Mouse (Mus musculus) limb, embryonic 13.5 days (tissue): ENCODE results near the gene Spa17. TPM values are rescaled to one million over a fixed set of nuclear protein-coding genes. Genes with fewer than 3 reads are reported as not detected.
A peak's percentile ranks its signal among the peaks of the same experiment; 100 is the strongest.

Experiments used
- ATAC-seq: fragments of 200-750 bp; cut with Nextera tagmentation; 2 replicates; pipeline ENCODE4 v1.8.0; 2017; ENCODE audit warnings: low read depth, moderate number of reproducible peaks, moderate TSS enrichment; ENCODE audit not compliant: low FRiP score
- H3K27ac ChIP-seq: fragments of 300-500 bp; sonication (generic); 2 replicates; pipeline ENCODE4 v1.5.1; 2015; ENCODE audit warnings: inconsistent platforms, mild to moderate bottlenecking, moderate library complexity
- H3K27me3 ChIP-seq: fragments of 300-500 bp; sonication (generic); 2 replicates; pipeline ENCODE4 v1.6.1; 2015; ENCODE audit warnings: mild to moderate bottlenecking, inconsistent platforms
- H3K36me3 ChIP-seq: fragments of 300-500 bp; sonication (generic); 2 replicates; pipeline ENCODE4 v1.6.1; 2015; ENCODE audit warnings: inconsistent platforms, mild to moderate bottlenecking, moderate library complexity
- H3K4me1 ChIP-seq: fragments of 300-500 bp; sonication (generic); 2 replicates; pipeline ENCODE4 v1.6.1; 2015; ENCODE audit warnings: inconsistent platforms
- H3K4me2 ChIP-seq: fragments of 300-500 bp; sonication (generic); replicated peaks from 2 replicates; pipeline ENCODE4 v1.6.1; 2015; ENCODE audit warnings: inconsistent platforms, mild to moderate bottlenecking, moderate library complexity
- H3K4me3 ChIP-seq: fragments of 300-500 bp; sonication (generic); 2 replicates; pipeline ENCODE4 v1.5.1; 2015; ENCODE audit warnings: moderate library complexity, mild to moderate bottlenecking, inconsistent platforms
- H3K9ac ChIP-seq: fragments of 300-500 bp; sonication (generic); 2 replicates; pipeline ENCODE4 v1.6.1; 2015; ENCODE audit warnings: mild to moderate bottlenecking, inconsistent platforms
- H3K9me3 ChIP-seq: fragments of 300-500 bp; sonication (generic); 2 replicates; pipeline ENCODE4 v1.6.1; 2016; ENCODE audit warnings: inconsistent platforms
- WGBS: fragments of 180-500 bp; shearing (Covaris S2); methylation state at CpG from one replicate; pipeline ENCODE4 v1.1.7; 2015; 5-methylcytosine and 5-hydroxymethylcytosine counted together
- polyA plus RNA-seq: library from polyadenylated mRNA; unstranded; fragments of >200 nt; fragmentation: Nextera tagmentation; extraction: Ambion mirVana; gene quantifications from 2 replicates; pipeline ENCODE4 v1.2.1, GENCODE M21; 2015

Spa17 gene
- polyA plus RNA-seq, 1 experiment from 2014 or later, result 6.0 TPM

GRCm38 (mm10) chr9:37614316-37614715, 794 bp upstream of the Spa17 start:
- Histone ChIP-seq H3K36me3 (no peaks in the 10 kb centered on the region), H3K9ac (no peak overlapping the region), H3K27me3 (peaks cover 15% of the 10 kb centered on the region; the same call in 1 of the 2 replicates), H3K4me2 (peak overlapping the region; percentile 67), H3K4me3 (peak overlapping the region; percentile 71; the same call in 1 of the 2 replicates), H3K27ac (no peak overlapping the region), H3K9me3 (no peaks in the 10 kb centered on the region), H3K4me1 (peaks cover 9% of the 10 kb centered on the region)
- ATAC-seq, result no peak

GRCm38 (mm10) chr9:37613911-37614280, 374 bp upstream of the Spa17 start:
- 18% methylated on average over 6 of the region's 6 CpGs for WGBS
- Histone ChIP-seq H3K9ac (peak overlapping the region; percentile 62), H3K4me1 (peaks cover 11% of the 10 kb centered on the region), H3K27ac (no peak overlapping the region; the same call in 1 of the 2 replicates), H3K27me3 (peaks cover 15% of the 10 kb centered on the region; the same call in 1 of the 2 replicates), H3K4me3 (peak overlapping the region; percentile 71), H3K4me2 (peak overlapping the region; percentile 67), H3K36me3 (no peaks in the 10 kb centered on the region), H3K9me3 (no peaks in the 10 kb centered on the region)
- no peak; the same call in 1 of the 2 replicates for ATAC-seq

GRCm38 (mm10) chr9:37609558-37609957, 4.0 kb downstream of the Spa17 start:
- H3K4me1 ChIP-seq, result peaks cover 11% of the 10 kb centered on the region
- WGBS, result 38% methylated on average over 4 of the region's 4 CpGs
- no peak overlapping the region for H3K9ac ChIP-seq

GRCm38 (mm10) chr9:37605089-37605488, 8.4 kb downstream of the Spa17 start:
- no peak overlapping the region for H3K4me2 ChIP-seq
- H3K9me3 ChIP-seq, result no peaks in the 10 kb centered on the region
- WGBS, result 85% methylated on average over 3 of the region's 3 CpGs
- H3K27ac ChIP-seq, result no peak overlapping the region
- no peak for ATAC-seq
- H3K27me3 ChIP-seq, result no peaks in the 10 kb centered on the region
- H3K4me3 ChIP-seq, result no peak overlapping the region
- no peaks in the 10 kb centered on the region for H3K36me3 ChIP-seq
- peaks cover 7% of the 10 kb centered on the region for H3K4me1 ChIP-seq
- H3K9ac ChIP-seq, result no peak overlapping the region

More at GRCm38 (mm10) chr9:37609558-37609957, 4.0 kb downstream of the Spa17 start:
- no peak overlapping the region for H3K4me2 ChIP-seq
- ATAC-seq, result no peak
- H3K27ac ChIP-seq, result no peak overlapping the region
- H3K27me3 ChIP-seq, result no peaks in the 10 kb centered on the region
- H3K9me3 ChIP-seq, result no peaks in the 10 kb centered on the region
- H3K4me3 ChIP-seq, result no peak overlapping the region
- no peaks in the 10 kb centered on the region for H3K36me3 ChIP-seq

- Histone ChIP-seq H3K4me1 (no peaks in the 10 kb centered on the region), H3K9ac (no peak overlapping the region), H3K9me3 (no peaks in the 10 kb centered on the region), H3K27ac (no peak overlapping the region), H3K4me2 (no peak overlapping the region), H3K27me3 (no peaks in the 10 kb centered on the region), H3K4me3 (no peak overlapping the region), H3K36me3 (no peaks in the 10 kb centered on the region)
- no peak for ATAC-seq
- 92% methylated on average over 2 of the region's 2 CpGs for WGBS
These were observed 12.8 kb downstream of the Spa17 start for GRCm38 (mm10) chr9:37600538-37601205.

- H3K4me2 ChIP-seq, result no peak overlapping the region
- 89% methylated on average over 2 of the region's 2 CpGs for WGBS
- H3K9me3 ChIP-seq, result no peaks in the 10 kb centered on the region
- no peak overlapping the region for H3K4me3 ChIP-seq
- H3K36me3 ChIP-seq, result no peaks in the 10 kb centered on the region
- no peaks in the 10 kb centered on the region for H3K27me3 ChIP-seq
- H3K9ac ChIP-seq, result no peak overlapping the region
- no peak for ATAC-seq
- no peaks in the 10 kb centered on the region for H3K4me1 ChIP-seq
- H3K27ac ChIP-seq, result no peak overlapping the region
These were observed 14.9 kb downstream of the Spa17 start for GRCm38 (mm10) chr9:37598637-37599036.

- WGBS, result 83% methylated on average over 1 of the region's 1 CpGs
These were observed 18.0 kb downstream of the Spa17 start for GRCm38 (mm10) chr9:37595570-37595969.

GRCm38 (mm10) chr9:37593690-37594089, 19.8 kb downstream of the Spa17 start:
- H3K27ac ChIP-seq, result no peak overlapping the region
- H3K4me3 ChIP-seq, result no peak overlapping the region
- 87% methylated on average over 3 of the region's 3 CpGs for WGBS
- no peak overlapping the region for H3K4me2 ChIP-seq
- no peaks in the 10 kb centered on the region for H3K36me3 ChIP-seq
- H3K9me3 ChIP-seq, result no peaks in the 10 kb centered on the region
- H3K9ac ChIP-seq, result no peak overlapping the region
- no peaks in the 10 kb centered on the region for H3K27me3 ChIP-seq
- no peak for ATAC-seq
- H3K4me1 ChIP-seq, result no peaks in the 10 kb centered on the region

More at GRCm38 (mm10) chr9:37595570-37595969, 18.0 kb downstream of the Spa17 start:
- Histone ChIP-seq H3K4me2 (no peak overlapping the region), H3K27me3 (no peaks in the 10 kb centered on the region), H3K9me3 (no peaks in the 10 kb centered on the region), H3K4me1 (no peaks in the 10 kb centered on the region), H3K4me3 (no peak overlapping the region), H3K36me3 (no peaks in the 10 kb centered on the region), H3K27ac (no peak overlapping the region), H3K9ac (no peak overlapping the region)
- ATAC-seq, result no peak

GRCm38 (mm10) chr9:37592633-37593032, 20.9 kb downstream of the Spa17 start:
- no peak for ATAC-seq
- no peaks in the 10 kb centered on the region for H3K9me3 ChIP-seq
- no peak overlapping the region for H3K9ac ChIP-seq
- H3K4me1 ChIP-seq, result no peaks in the 10 kb centered on the region
- H3K4me3 ChIP-seq, result no peak overlapping the region
- no peak overlapping the region for H3K4me2 ChIP-seq
- WGBS, result 59% methylated on average over 6 of the region's 6 CpGs
- no peaks in the 10 kb centered on the region for H3K36me3 ChIP-seq
- H3K27me3 ChIP-seq, result no peaks in the 10 kb centered on the region
- H3K27ac ChIP-seq, result no peak overlapping the region

GRCm38 (mm10) chr9:37592025-37592424, 21.5 kb downstream of the Spa17 start:
- no peaks in the 10 kb centered on the region for H3K9me3 ChIP-seq
- H3K4me3 ChIP-seq, result no peak overlapping the region
- no peaks in the 10 kb centered on the region for H3K36me3 ChIP-seq
- no peaks in the 10 kb centered on the region for H3K4me1 ChIP-seq
- no peak for ATAC-seq
- H3K4me2 ChIP-seq, result no peak overlapping the region
- H3K9ac ChIP-seq, result no peak overlapping the region
- H3K27ac ChIP-seq, result no peak overlapping the region
- WGBS, result 73% methylated on average over 2 of the region's 2 CpGs
- H3K27me3 ChIP-seq, result no peaks in the 10 kb centered on the region

- Histone ChIP-seq H3K36me3 (no peaks in the 10 kb centered on the region), H3K9me3 (no peaks in the 10 kb centered on the region), H3K27me3 (no peaks in the 10 kb centered on the region), H3K4me2 (no peak overlapping the region), H3K4me1 (no peaks in the 10 kb centered on the region), H3K27ac (no peak overlapping the region), H3K4me3 (no peak overlapping the region), H3K9ac (no peak overlapping the region)
- WGBS, result 77% methylated on average over 4 of the region's 4 CpGs
- no peak for ATAC-seq
These were observed 23.1 kb downstream of the Spa17 start for GRCm38 (mm10) chr9:37590381-37590780.

- H3K4me3 ChIP-seq, result no peak overlapping the region
- no peak for ATAC-seq
- no peaks in the 10 kb centered on the region for H3K4me1 ChIP-seq
- H3K36me3 ChIP-seq, result no peaks in the 10 kb centered on the region
- H3K4me2 ChIP-seq, result no peak overlapping the region
- H3K9me3 ChIP-seq, result no peaks in the 10 kb centered on the region
- H3K27ac ChIP-seq, result no peak overlapping the region
- no peak overlapping the region for H3K9ac ChIP-seq
- WGBS, result 80% methylated on average over 4 of the region's 4 CpGs
- H3K27me3 ChIP-seq, result no peaks in the 10 kb centered on the region
These were observed 26.8 kb downstream of the Spa17 start for GRCm38 (mm10) chr9:37586718-37587117.

- no peak overlapping the region for H3K4me2 ChIP-seq
- no peaks in the 10 kb centered on the region for H3K9me3 ChIP-seq
- H3K27ac ChIP-seq, result no peak overlapping the region
- no peak overlapping the region for H3K9ac ChIP-seq
- H3K36me3 ChIP-seq, result no peaks in the 10 kb centered on the region
- no peak for ATAC-seq
- 88% methylated on average over 5 of the region's 5 CpGs for WGBS
- no peak overlapping the region for H3K4me3 ChIP-seq
- H3K27me3 ChIP-seq, result no peaks in the 10 kb centered on the region
- no peaks in the 10 kb centered on the region for H3K4me1 ChIP-seq
These were observed 29.9 kb downstream of the Spa17 start for GRCm38 (mm10) chr9:37583594-37583993.
